Mouse (Mus musculus): ENCODE data around the gene Mypn. TPM values are rescaled to one million over a fixed set of nuclear protein-coding genes. Genes with fewer than 3 reads are reported as not detected.
A peak's percentile ranks its signal among the peaks of the same experiment; 100 is the strongest.

Gene Mypn
- 0.09 and 0.10 TPM in 2 replicates for polyA plus RNA-seq (2016; fragmentation: Nextera tagmentation; extraction: Ambion mirVana)

GRCm38 (mm10) chr10:63203728-63204127 lies at the start of gene Mypn:
Gene Mypn, minus strand, starts transcription at chr10:63203952.
- Histone ChIP-seq H3K27me3 (ENCODE audit: insufficient read depth, poor library complexity, severe bottlenecking) (no peaks in the 10 kb centered on the region), H3K9me3 (no peaks in the 10 kb centered on the region), H3K27ac (no peak within 1 kb of the TSS), H3K4me1 (replicated peaks) (no peaks in the 10 kb centered on the region), H3K36me3 (no peaks in the 10 kb centered on the region), H3K4me3 (no peak within 1 kb of the TSS)
- no peak for DNase-seq (ENCODE audit: low spot score)
- 90% methylated on average over 15 of the region's 15 CpGs for WGBS

DNA sequence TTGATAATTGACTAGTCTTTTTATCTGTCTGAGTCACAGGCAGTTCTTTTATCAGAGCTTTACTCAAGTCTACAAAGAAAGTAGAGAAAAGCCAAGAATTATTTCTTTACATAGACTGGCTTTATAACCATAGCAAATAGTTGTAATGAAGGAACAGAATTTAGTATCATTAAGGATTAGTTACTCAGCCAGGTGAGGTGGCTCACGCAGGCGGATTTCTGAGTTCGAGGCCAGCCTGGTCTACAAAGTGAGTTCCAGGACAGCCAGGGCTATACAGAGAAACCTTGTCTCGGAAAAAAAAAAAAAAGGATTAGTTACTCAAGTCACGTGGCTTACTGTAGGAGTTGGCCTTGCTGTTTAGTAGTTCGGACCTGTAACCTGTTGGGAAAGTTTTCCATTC lies 44.7 kb upstream of the Mypn start:
- Histone ChIP-seq H3K27me3 (ENCODE audit: insufficient read depth, poor library complexity, severe bottlenecking) (no peaks in the 10 kb centered on the region), H3K4me1 (replicated peaks) (no peaks in the 10 kb centered on the region), H3K27ac (no peak overlapping the region), H3K36me3 (peaks cover 63% of the 10 kb centered on the region), H3K9me3 (no peaks in the 10 kb centered on the region), H3K4me3 (no peak overlapping the region)
- WGBS: 92% methylated on average over 6 of the region's 6 CpGs
- no peak for DNase-seq (ENCODE audit: low spot score)

DNA sequence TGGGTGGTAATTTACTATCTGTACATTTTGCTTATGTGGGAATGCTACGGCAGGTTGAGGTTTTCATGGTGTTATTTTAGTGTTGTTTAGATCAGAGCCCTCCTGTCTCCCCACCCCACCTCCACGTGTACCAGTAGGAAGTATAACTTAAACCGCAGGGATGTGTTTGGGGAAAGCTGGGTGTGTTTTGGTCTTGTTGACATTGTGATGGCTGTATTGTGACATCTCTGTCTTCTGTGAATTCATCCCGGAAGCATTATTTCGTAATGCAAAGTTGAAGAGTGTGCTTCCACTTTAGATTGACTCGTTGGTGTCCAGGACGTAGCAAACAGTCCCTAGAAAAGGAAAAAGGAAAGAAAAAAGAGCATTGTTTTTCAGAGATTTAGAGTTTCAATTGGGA lies 43.7 kb upstream of the Mypn start:
- Histone ChIP-seq H3K4me3 (no peak overlapping the region), H3K27me3 (ENCODE audit: insufficient read depth, poor library complexity, severe bottlenecking) (no peaks in the 10 kb centered on the region), H3K27ac (no peak overlapping the region), H3K36me3 (peaks cover 54% of the 10 kb centered on the region), H3K4me1 (replicated peaks) (peaks cover 7% of the 10 kb centered on the region), H3K9me3 (no peaks in the 10 kb centered on the region)
- 88% methylated on average over 7 of the region's 7 CpGs for WGBS
- DNase-seq (ENCODE audit: low spot score): no peak

GRCm38 (mm10) chr10:63245846-63246245 lies 42.1 kb upstream of the Mypn start:
- Histone ChIP-seq H3K27ac (no peak overlapping the region), H3K9me3 (no peaks in the 10 kb centered on the region), H3K27me3 (ENCODE audit: insufficient read depth, poor library complexity, severe bottlenecking) (no peaks in the 10 kb centered on the region), H3K4me1 (replicated peaks) (peaks cover 9% of the 10 kb centered on the region), H3K36me3 (peaks cover 43% of the 10 kb centered on the region), H3K4me3 (no peak overlapping the region)
- no peak for DNase-seq (ENCODE audit: low spot score)
- 92% methylated on average over 3 of the region's 3 CpGs for WGBS

GRCm38 (mm10) chr10:63244746-63245145 lies 41.0 kb upstream of the Mypn start:
- DNase-seq (ENCODE audit: low spot score): peak; percentile 23
- 15% methylated on average over 5 of the region's 5 CpGs for WGBS
- H3K4me1 ChIP-seq (replicated peaks): peaks cover 9% of the 10 kb centered on the region
- H3K36me3 ChIP-seq: peaks cover 32% of the 10 kb centered on the region
- H3K4me3 ChIP-seq: peak overlapping the region; percentile 95
- no peaks in the 10 kb centered on the region for H3K9me3 ChIP-seq
- H3K27ac ChIP-seq: no peak overlapping the region
- no peaks in the 10 kb centered on the region for H3K27me3 ChIP-seq (ENCODE audit: insufficient read depth, poor library complexity, severe bottlenecking)

DNA sequence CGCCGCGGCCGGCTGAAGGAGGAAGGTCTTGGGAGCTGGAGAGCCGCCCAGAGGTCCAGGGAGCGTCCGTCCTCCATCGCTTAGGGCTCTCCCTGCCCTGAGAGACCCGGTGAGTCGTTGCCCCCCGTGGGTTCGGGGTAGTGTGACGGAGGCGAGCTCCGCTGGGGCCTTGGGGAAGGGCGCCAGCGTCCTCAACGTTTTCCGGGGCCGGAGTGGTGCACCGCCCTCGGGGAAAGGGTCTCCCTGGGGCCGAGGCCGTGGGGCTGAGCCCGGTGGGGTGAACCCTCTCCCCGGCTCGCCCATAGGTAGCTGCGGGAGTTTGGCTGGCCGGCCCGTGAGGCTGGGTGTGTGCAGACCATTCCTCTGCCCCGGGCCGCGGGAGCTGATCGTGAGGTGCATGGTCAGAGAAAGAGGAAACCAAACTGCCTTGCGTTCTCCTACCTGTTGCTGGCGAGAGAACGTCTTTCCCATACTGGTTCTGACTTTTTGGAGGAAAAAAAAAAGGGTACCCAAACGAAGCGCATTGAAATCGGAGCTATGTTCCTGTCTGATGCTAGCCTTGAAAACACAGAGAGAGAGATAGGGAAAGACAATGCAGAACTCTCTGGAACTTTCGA lies 40.4 kb upstream of the Mypn start:
- H3K27me3 ChIP-seq (ENCODE audit: insufficient read depth, poor library complexity, severe bottlenecking): no peaks in the 10 kb centered on the region
- H3K36me3 ChIP-seq: peaks cover 26% of the 10 kb centered on the region
- H3K4me3 ChIP-seq: peak overlapping the region; percentile 95
- WGBS: under 1% methylated on average over 41 of the region's 41 CpGs
- H3K4me1 ChIP-seq (replicated peaks): peaks cover 9% of the 10 kb centered on the region
- DNase-seq (ENCODE audit: low spot score): no peak
- H3K9me3 ChIP-seq: no peaks in the 10 kb centered on the region
- H3K27ac ChIP-seq: peak overlapping the region; percentile 96

- H3K27me3 ChIP-seq (ENCODE audit: insufficient read depth, poor library complexity, severe bottlenecking): no peaks in the 10 kb centered on the region
- H3K27ac ChIP-seq: peak within 1 kb of the TSS; percentile 96
- H3K9me3 ChIP-seq: no peaks in the 10 kb centered on the region
- H3K4me1 ChIP-seq (replicated peaks): peaks cover 9% of the 10 kb centered on the region
- peaks cover 22% of the 10 kb centered on the region for H3K36me3 ChIP-seq
- peak within 1 kb of the TSS; percentile 95 for H3K4me3 ChIP-seq
- DNase-seq (ENCODE audit: low spot score): peak; percentile 97
- under 1% methylated on average over 44 of the region's 44 CpGs for WGBS
Measured at GRCm38 (mm10) chr10:63243493-63244054, 39.8 kb upstream of the Mypn start, which contains the start of gene Herc4. Gene Herc4, plus strand, starts transcription at chr10:63243810.

- peaks cover 9% of the 10 kb centered on the region for H3K4me1 ChIP-seq (replicated peaks)
- WGBS: 32% methylated on average over 12 of the region's 12 CpGs
- no peak for DNase-seq (ENCODE audit: low spot score)
- peaks cover 22% of the 10 kb centered on the region for H3K36me3 ChIP-seq
- H3K9me3 ChIP-seq: no peaks in the 10 kb centered on the region
- no peaks in the 10 kb centered on the region for H3K27me3 ChIP-seq (ENCODE audit: insufficient read depth, poor library complexity, severe bottlenecking)
- peak overlapping the region; percentile 95 for H3K4me3 ChIP-seq
- peak overlapping the region; percentile 96 for H3K27ac ChIP-seq
Measured at GRCm38 (mm10) chr10:63242798-63243435, 39.2 kb upstream of the Mypn start.

DNA sequence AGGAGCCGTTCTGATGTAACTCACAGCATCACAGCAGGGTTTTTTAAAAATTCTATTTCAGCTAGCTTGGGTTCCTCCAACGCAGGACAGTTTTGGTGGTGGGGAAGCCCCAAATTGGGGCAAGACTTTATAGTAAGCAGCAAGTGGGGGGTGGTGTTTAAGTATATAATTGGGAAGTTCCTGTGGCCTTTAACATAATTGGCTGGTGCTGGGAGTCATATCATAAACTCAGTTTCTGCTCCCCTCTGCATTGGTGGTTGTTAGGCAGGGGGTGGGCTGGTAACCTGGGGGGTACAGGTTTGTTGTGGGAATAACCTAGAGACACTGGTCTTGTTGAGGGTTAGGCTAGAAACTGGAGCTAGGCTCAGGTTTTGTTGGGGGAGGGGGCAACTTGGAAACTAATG lies 37.1 kb upstream of the Mypn start:
- WGBS: 71% methylated on average over 2 of the region's 2 CpGs
- no peaks in the 10 kb centered on the region for H3K27me3 ChIP-seq (ENCODE audit: insufficient read depth, poor library complexity, severe bottlenecking)
- H3K9me3 ChIP-seq: no peaks in the 10 kb centered on the region
- H3K4me3 ChIP-seq: no peak overlapping the region
- DNase-seq (ENCODE audit: low spot score): no peak
- peaks cover 9% of the 10 kb centered on the region for H3K4me1 ChIP-seq (replicated peaks)
- H3K36me3 ChIP-seq: peaks cover 6% of the 10 kb centered on the region
- H3K27ac ChIP-seq: no peak overlapping the region

DNA sequence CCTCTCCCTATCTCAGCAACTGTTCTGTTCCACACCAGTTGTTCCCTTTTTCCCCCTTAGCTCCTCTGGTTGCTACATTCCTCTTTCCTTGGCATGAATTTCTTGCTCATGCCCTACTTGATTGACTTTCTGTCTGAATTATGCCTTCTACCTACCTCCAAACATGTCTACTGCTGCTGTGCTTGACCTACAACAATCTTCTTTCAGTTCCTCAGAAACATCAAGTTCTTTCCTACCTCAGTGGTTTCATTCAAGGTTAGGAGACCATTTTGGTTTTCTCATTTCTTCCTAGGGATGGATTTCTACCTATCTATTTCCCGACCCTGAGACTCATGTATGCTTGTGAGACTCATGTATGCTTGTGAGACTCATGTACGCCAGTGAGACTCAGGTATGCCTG lies 36.1 kb upstream of the Mypn start:
- H3K4me1 ChIP-seq (replicated peaks): peaks cover 9% of the 10 kb centered on the region
- peaks cover 3% of the 10 kb centered on the region; the same call in 1 of the 2 replicates for H3K9me3 ChIP-seq
- no peak overlapping the region for H3K4me3 ChIP-seq
- no peaks in the 10 kb centered on the region for H3K36me3 ChIP-seq
- WGBS: 82% methylated on average over 2 of the region's 2 CpGs
- H3K27me3 ChIP-seq (ENCODE audit: insufficient read depth, poor library complexity, severe bottlenecking): no peaks in the 10 kb centered on the region
- H3K27ac ChIP-seq: no peak overlapping the region
- no peak for DNase-seq (ENCODE audit: low spot score)

DNA sequence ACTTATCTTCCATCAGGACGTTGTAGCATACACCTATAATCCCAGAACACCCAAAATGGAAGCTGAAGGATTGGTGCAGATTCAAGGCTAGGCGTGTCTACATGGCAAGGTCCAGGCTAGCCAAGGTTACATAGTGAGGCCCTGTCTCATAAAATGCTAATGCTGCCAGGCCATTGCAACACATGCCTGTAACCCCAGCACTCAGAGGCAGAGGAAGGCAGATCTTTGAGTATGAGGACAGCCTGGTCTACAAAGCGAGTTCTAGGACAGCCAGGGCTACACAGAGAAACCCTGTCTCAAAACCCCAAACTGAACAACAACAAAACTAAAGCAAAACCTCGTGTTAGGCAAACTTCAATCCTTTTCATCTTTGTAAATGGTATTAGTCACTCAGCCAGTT lies 34.3 kb upstream of the Mypn start:
- Histone ChIP-seq H3K27ac (no peak overlapping the region), H3K4me3 (no peak overlapping the region), H3K27me3 (ENCODE audit: insufficient read depth, poor library complexity, severe bottlenecking) (no peaks in the 10 kb centered on the region), H3K4me1 (replicated peaks) (peaks cover 8% of the 10 kb centered on the region), H3K9me3 (peaks cover 4% of the 10 kb centered on the region; the same call in 1 of the 2 replicates), H3K36me3 (no peaks in the 10 kb centered on the region)
- WGBS: 75% methylated on average over 4 of the region's 4 CpGs
- DNase-seq (ENCODE audit: low spot score): no peak

- Histone ChIP-seq H3K4me3 (no peak overlapping the region), H3K27ac (no peak overlapping the region), H3K4me1 (replicated peaks) (no peaks in the 10 kb centered on the region), H3K36me3 (no peaks in the 10 kb centered on the region), H3K9me3 (peaks cover 4% of the 10 kb centered on the region; the same call in 1 of the 2 replicates), H3K27me3 (ENCODE audit: insufficient read depth, poor library complexity, severe bottlenecking) (no peaks in the 10 kb centered on the region)
- WGBS: 77% methylated on average over 2 of the region's 2 CpGs
- no peak for DNase-seq (ENCODE audit: low spot score)
Measured at GRCm38 (mm10) chr10:63237206-63237605, 33.5 kb upstream of the Mypn start.

GRCm38 (mm10) chr10:63236663-63237062 lies 32.9 kb upstream of the Mypn start:
- H3K27me3 ChIP-seq (ENCODE audit: insufficient read depth, poor library complexity, severe bottlenecking): no peaks in the 10 kb centered on the region
- H3K27ac ChIP-seq: no peak overlapping the region
- DNase-seq (ENCODE audit: low spot score): no peak
- H3K9me3 ChIP-seq: peaks cover 4% of the 10 kb centered on the region; the same call in 1 of the 2 replicates
- H3K36me3 ChIP-seq: no peaks in the 10 kb centered on the region
- WGBS: 92% methylated on average over 6 of the region's 6 CpGs
- no peaks in the 10 kb centered on the region for H3K4me1 ChIP-seq (replicated peaks)
- H3K4me3 ChIP-seq: no peak overlapping the region

All from hindbrain, embryonic 10.5 days (tissue).